Mouse (Mus musculus) embryo, embryonic 11 days (tissue): ENCODE results near the gene Gnl1.
"Not testable (repeated sequence)": the region's sequence is repeated elsewhere in the genome, so short reads cannot be mapped to it uniquely, and the experiment has no call there.

ENCODE experiments used
- DNase-seq: peaks from one replicate; pipeline ENCODE4 v3.0.0-alpha.2; 2015

The Gnl1 gene

GRCm38 (mm10) chr17:35979401-35980362 is at the start of gene Gnl1, which contains the start of gene Prr3:
Gnl1 (plus strand) TSS chr17:35979851.
Prr3 (minus strand) TSS chr17:35980236.
- peak; percentile 93 for DNase-seq

- no peak for DNase-seq
Measured at GRCm38 (mm10) chr17:35930627-35931026, 49.0 kb upstream of the Gnl1 start.

- no peak for DNase-seq
Measured at GRCm38 (mm10) chr17:35932608-35933007, 47.0 kb upstream of the Gnl1 start.

GRCm38 (mm10) chr17:35935763-35936162 is 43.9 kb upstream of the Gnl1 start:
- not testable (repeated sequence) for DNase-seq

GRCm38 (mm10) chr17:35937700-35938348 is 41.8 kb upstream of the Gnl1 start:
- peak; percentile 63 for DNase-seq

GRCm38 (mm10) chr17:35939108-35939507 is 40.5 kb upstream of the Gnl1 start:
- no peak for DNase-seq

GRCm38 (mm10) chr17:35939941-35940340 is 39.7 kb upstream of the Gnl1 start:
- DNase-seq = no peak

- DNase-seq = not testable (repeated sequence)
Measured at GRCm38 (mm10) chr17:35950946-35951345, 28.7 kb upstream of the Gnl1 start.

GRCm38 (mm10) chr17:35952559-35952958 is 27.1 kb upstream of the Gnl1 start:
- DNase-seq = not testable (repeated sequence)

GRCm38 (mm10) chr17:35954665-35955064 is 25.0 kb upstream of the Gnl1 start:
- DNase-seq = no peak

GRCm38 (mm10) chr17:35958533-35959223 is 21.0 kb upstream of the Gnl1 start:
- DNase-seq = no peak

- DNase-seq = no peak
Measured at GRCm38 (mm10) chr17:35963279-35963678, 16.4 kb upstream of the Gnl1 start.

- no peak for DNase-seq
Measured at GRCm38 (mm10) chr17:35967621-35968020, 12.0 kb upstream of the Gnl1 start.

GRCm38 (mm10) chr17:35969418-35970389 is 9.9 kb upstream of the Gnl1 start, which contains the start of gene Abcf1:
Abcf1 (minus strand) TSS chr17:35969761.
- peak; percentile 99 for DNase-seq

- DNase-seq = no peak
Measured at GRCm38 (mm10) chr17:35972131-35972530, 7.5 kb upstream of the Gnl1 start.

- DNase-seq = peak; percentile 91
Measured at GRCm38 (mm10) chr17:35978811-35979400, 745 bp upstream of the Gnl1 start.

- DNase-seq = peak; percentile 64
Measured at GRCm38 (mm10) chr17:35980363-35980754, 708 bp downstream of the Gnl1 start.

GRCm38 (mm10) chr17:35981776-35982175 is 2.1 kb downstream of the Gnl1 start:
- no peak for DNase-seq

- no peak for DNase-seq
Measured at GRCm38 (mm10) chr17:35991781-35992180, 12.1 kb downstream of the Gnl1 start.

GRCm38 (mm10) chr17:35993675-35994074 is 14.0 kb downstream of the Gnl1 start:
- DNase-seq = peak; percentile 89

GRCm38 (mm10) chr17:35994175-35994878 is 14.7 kb downstream of the Gnl1 start:
- DNase-seq = peak; percentile 90
